Mouse (Mus musculus): ENCODE data around the gene Elk4. TPM values are rescaled to one million over a fixed set of nuclear protein-coding genes. Genes with fewer than 3 reads are reported as not detected.
A peak's percentile ranks its signal among the peaks of the same experiment; 100 is the strongest.

Gene Elk4
- total RNA-seq, 2 experiments from 2014 or later, result 54.4 to 59.1 TPM

DNA sequence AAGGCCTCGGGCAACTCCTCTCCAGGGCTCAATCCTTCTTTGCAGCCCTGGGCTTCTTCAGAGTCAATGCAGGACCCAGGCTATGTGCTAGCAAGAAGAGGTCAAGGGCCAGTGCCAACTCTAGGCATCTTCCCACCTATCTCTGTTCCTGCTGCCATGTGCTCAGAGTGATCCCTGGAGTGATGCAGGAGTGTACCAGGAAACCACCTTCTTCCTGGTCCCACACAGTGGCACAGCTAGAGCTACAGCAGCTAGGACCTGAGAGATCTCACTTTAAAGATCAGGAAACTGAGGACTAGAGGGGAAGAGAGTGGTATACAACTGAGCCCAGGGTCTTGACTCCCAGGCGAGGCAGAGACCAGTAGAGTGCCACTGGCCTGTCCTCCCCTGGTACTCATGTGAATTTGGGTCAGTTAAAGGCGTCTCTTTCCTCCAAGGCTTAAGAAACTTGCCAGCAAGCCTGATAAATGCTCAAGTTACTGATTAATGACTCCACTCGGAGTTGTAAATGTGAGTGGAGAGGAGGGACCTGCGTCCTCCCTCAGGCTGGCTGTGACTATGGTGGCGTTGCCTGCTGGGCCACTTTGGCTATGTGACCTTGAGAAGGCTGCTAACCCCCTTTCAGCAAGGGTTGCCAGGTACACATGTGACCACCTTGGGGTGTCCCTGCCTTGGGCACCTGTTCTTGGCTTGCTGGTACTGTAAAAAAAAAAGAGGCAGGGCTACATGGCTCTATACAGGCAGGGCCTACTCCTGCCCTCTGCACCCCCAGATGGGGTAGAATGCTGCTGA is 54.5 kb downstream of the Elk4 start:
- no peak for DNase-seq (ENCODE audit: low spot score in 2 of 2)

DNA sequence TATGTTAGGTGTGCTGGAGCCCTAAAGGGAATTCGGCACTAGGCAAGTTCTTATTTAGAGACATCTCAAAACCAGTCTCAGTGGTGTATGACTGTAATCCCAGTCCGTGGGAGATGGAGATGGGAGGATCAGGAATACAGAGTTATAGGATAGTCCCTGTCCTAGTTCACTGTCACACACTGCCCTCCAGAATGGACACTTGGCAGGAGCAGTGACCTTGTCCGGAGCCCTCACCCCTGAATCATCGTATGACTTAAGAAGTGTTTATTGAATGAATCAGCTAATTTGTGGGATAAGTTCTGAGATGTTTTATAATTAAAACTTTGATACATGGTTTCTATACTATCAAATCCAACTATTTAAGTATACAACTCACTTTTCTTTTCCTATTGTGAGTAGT is 55.7 kb downstream of the Elk4 start:
- DNase-seq (ENCODE audit: low spot score in 2 of 2), result no peak

- DNase-seq (ENCODE audit: low spot score in 2 of 2), result peak in 1 of 2 experiments; percentile 24
These were observed 57.6 kb downstream of the Elk4 start for GRCm38 (mm10) chr1:132065001-132065400.

GRCm38 (mm10) chr1:132065475-132066172 is 58.2 kb downstream of the Elk4 start:
- DNase-seq (ENCODE audit: low spot score in 2 of 2), result peak; percentile 25 to 27

DNA sequence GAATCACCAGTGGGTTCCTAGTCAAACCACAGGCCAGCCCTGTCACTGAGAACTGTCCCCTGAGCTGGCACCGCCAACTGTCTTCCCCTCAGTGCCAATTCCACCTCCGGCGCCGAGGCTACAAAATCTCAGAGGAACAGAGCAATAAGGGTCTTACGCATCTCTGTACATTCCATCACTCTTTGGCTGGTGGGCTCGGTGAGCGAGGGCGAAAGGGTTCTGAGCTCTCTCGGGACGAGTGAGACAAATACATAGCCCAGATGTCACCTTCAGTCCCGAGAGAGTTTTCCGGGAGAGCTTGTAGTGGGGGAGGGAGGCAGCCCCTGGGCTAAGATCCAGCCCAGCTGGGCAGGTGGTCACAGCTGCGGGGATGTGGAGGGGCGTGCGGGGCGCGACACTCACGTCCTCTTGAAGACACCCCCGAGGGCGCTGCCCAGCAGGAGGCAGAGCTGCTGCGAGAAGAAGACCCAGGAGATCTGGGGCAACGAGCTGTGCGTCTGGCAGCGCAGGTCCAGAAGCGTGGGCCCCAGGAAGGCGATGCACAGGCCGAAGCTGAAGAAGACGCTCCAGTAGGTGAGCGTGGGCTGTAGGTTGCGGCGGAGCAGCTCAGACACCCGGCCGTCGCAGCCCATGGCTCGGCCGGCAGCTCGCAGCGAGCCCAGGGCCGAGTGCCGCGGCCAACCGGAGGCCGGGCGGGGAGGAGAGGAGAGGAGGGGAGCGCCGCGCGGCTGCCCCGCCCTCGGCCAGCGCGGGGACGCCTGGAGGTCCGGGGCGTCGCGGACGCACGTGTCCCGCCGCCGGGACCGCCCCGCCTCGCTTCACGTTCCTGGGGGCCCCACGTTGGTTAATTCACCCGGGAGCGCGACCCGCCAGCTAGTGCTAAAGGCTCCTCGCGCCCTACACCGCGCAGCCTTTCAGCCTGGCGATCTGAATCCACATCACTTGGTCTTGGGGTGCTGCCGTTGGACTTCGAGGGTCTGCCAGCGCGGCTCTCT is 60.2 kb downstream of the Elk4 start, which contains the start of gene Mfsd4a:
TSS of gene Mfsd4a (minus strand) at position 802 of the 995 bp plus-strand sequence.
- peak; percentile 44 to 66 for DNase-seq (ENCODE audit: low spot score in 2 of 2)

- no peak for DNase-seq (ENCODE audit: low spot score in 2 of 2)
These were observed 62.0 kb downstream of the Elk4 start for GRCm38 (mm10) chr1:132069436-132069835.

DNA sequence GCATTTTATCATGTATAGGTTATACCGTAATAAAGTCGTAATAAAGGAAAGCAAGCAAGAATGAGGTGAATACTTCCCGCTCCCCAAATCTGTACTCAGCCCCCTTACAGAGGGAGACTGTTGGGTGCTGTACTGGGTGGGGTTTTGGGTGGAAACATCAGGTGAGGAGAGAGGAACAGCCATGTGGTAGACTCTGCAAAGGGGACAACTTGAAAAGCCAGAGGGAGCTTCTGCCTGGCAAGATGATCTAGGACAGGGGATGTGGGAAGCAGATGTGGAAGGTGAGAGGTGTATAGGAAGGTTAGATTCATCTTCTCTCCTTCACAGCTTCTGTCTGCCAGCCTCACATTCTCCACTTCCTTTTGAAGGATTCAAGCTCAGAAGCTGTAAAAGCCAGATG is 63.3 kb downstream of the Elk4 start:
- DNase-seq (ENCODE audit: low spot score in 2 of 2), result no peak

DNA sequence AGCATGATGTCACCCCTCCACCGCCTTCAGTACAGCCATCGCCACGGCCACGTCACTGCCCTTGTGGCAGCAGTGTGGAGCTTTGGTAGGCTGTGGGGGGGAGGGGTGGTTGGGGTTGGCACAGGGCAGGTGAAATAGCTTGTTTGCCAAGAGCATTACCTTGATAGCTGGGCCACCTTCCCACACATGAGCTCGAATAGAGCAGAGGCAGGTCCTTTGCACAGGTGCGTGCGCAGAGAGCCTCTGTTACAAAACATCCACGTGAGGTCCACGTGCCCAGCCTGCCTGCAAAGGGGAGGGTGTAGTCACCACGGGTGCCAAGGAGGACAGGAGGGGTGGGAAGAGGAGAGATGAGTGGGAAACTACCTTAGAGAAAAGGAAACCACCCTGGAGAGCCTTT is 68.2 kb downstream of the Elk4 start:
- no peak for DNase-seq (ENCODE audit: low spot score in 2 of 2)

GRCm38 (mm10) chr1:132078413-132078812 is 71.0 kb downstream of the Elk4 start:
- no peak for DNase-seq (ENCODE audit: low spot score in 2 of 2)

Other genes with a start within 250 kb of the Elk4 start
- 1 to 10 TPM; 1.5 to 1.8 TPM for gene Pm20d1, start 210.2 kb upstream of the Elk4 start, total RNA-seq (2021)
- 10 to 100 TPM; 43.8 to 43.9 TPM for gene Slc41a1, start 180.1 kb upstream of the Elk4 start, total RNA-seq (2021)
- gene Rab29, start 140.4 kb upstream of the Elk4 start, total RNA-seq (2021), result 1 to 10 TPM; 5.0 to 7.5 TPM
- gene Nucks1, start 97.1 kb upstream of the Elk4 start, total RNA-seq (2021), result 100 to 1,000 TPM; 148 to 157 TPM
- gene Slc45a3, start 44.6 kb upstream of the Elk4 start, total RNA-seq (2021), result under 1 TPM; 0.59 to 0.81 TPM
- 10 to 100 TPM; 72.9 to 78.3 TPM for gene Mfsd4a, start 60.5 kb downstream of the Elk4 start, total RNA-seq (2021)
- 10 to 100 TPM; 30.5 to 36.1 TPM for gene Cdk18, start 132.1 kb downstream of the Elk4 start, total RNA-seq (2021)
- 1 to 10 TPM; 4.8 to 7.6 TPM for gene Lemd1, start 183.8 kb downstream of the Elk4 start, total RNA-seq (2021)
- 1 to 10 TPM; 3.4 to 5.2 TPM for gene AC124108.1, start 183.8 kb downstream of the Elk4 start, total RNA-seq (2021)
- gene Gm10188, start 222.2 kb downstream of the Elk4 start, total RNA-seq (2021), result not detected

All from left cerebral cortex, adult 18-20 months (tissue).